Mouse (Mus musculus) ovary, postnatal 14 days (tissue): Measurements from ENCODE around the gene Gpr61.
A peak's percentile ranks its signal among the peaks of the same experiment; 100 is the strongest.

Experiments used
- DNase-seq: peaks from one replicate; pipeline ENCODE4 v3.0.0; 2022; ENCODE audit warnings: low spot score

The Gpr61 gene

DNA sequence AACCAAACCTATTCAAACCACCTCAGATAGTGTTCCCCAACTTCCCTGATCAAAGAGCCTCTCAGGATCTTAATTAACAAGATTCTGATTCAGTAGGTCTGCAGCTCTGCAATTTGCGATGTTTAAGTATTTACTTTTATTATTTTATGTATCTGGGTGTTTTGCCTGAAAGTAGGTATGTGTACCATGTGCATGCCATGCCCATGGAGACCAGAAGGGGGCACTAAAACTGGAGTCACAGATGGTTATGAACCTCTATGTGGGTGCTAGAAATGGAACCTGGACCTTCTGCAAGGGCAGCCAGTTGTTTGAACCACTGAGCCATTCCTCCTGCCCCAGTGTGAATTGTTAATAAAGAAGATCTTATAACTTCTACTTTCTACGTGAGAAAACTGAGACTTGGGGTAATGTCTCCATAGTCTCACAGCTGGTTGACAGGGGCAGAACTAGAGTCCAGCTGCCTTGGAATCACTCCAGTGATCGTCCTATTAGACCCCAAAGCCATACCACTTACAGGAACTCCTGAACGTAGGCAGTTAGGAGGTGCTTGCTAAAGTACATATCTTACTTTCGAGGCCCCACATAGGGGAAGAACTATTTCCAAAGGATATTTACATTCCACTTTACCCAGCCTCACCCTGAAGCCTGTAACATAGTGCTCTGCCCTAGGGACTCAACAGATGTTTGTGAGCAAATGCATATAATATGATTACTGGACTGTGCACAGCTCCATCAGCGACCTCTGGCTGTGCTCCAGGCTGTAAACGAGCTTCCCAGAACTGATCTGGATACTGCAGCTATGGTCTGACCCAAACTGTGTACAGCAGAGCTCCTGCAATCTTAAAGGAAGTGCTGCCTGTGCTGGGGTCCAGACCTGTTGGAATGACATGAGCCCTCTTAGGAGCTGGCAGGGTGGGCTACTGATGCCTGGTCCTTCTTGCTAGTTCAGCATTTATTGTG is 24.4 kb upstream of the Gpr61 start:
- no peak for DNase-seq

- DNase-seq = no peak
Observed at GRCm38 (mm10) chr3:108174672-108175531, 20.2 kb upstream of the Gpr61 start.

DNA sequence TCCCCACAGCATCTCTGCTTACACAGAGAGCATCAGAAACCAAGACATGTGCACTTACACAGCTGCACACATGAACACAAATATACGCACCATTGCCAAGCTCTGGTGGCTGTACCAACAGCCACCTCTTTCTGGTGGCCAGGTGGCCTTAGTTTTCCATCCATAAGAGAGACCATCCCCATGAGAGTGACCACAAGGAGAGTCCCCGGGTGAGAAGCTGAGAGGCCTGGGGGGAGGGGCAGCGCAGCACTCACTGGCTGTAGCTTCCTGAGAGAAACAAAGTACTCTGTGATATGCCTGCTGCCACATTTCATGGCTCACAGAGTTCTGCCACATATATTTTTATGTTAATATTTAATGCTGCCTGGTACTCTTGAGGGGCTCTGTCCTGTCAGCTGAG is 14.5 kb upstream of the Gpr61 start:
- no peak for DNase-seq

GRCm38 (mm10) chr3:108167499-108167898 is 12.8 kb upstream of the Gpr61 start:
- DNase-seq = no peak

- no peak for DNase-seq
Observed at GRCm38 (mm10) chr3:108166486-108167211, 12.0 kb upstream of the Gpr61 start.

- DNase-seq = no peak
Observed at GRCm38 (mm10) chr3:108165532-108166315, 11.0 kb upstream of the Gpr61 start.

DNA sequence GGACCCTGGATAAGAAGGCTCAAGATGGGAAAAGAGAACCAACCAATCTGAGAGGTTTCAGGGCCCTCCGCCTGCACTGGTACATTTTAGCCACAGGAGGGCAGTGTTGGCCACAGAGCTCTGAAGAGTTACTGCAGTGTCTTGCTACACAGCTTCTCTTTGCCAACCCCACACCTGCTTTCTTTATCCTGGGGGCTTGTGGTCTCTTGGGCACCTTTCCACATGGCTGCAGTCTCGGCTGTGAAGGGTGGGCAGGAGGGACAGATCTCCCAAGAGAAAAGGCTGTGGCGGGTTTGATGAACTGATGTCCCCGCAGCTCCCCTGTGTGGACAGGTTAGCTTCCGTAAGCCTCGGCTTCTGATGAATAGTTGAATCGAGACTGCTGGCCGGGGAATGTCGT is 10.1 kb upstream of the Gpr61 start:
- DNase-seq = peak; percentile 83

GRCm38 (mm10) chr3:108164091-108164490 is 9.4 kb upstream of the Gpr61 start:
- DNase-seq = no peak

DNA sequence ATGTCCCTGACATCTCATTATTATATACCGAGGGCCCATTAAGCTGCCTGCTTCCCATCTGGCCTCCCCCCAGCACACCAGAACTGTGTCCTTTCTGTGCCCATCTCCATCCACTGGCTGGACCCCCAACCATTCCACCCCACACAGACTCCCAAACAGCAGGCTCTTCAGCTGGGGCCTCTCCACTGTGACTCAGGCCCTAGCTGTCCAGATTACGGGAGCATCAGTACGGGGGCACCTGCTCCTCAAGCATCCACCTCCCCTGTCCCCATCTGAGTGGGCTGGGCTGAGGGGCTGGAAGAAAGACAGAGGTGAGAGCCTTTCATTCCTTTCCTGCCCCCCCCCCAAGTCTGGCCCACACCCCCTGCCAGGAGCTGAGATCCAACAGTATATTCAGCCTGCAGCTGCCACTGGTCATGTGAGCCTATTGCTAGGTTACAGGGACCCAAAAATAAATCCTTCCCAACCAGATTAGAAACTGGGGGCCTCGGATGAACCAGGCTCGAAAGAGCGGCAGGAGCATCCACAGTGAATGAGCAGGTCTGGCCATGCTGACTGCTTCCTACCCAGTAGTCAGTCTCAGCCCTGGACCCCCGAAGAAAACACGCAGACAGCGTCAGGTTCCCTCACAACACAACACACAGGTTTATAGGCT is 3.8 kb upstream of the Gpr61 start:
- DNase-seq = no peak

- DNase-seq = no peak
Observed at GRCm38 (mm10) chr3:108152290-108152689, 2.4 kb downstream of the Gpr61 start.

GRCm38 (mm10) chr3:108147386-108148235 is 7.1 kb downstream of the Gpr61 start:
- peak; percentile 86 for DNase-seq

DNA sequence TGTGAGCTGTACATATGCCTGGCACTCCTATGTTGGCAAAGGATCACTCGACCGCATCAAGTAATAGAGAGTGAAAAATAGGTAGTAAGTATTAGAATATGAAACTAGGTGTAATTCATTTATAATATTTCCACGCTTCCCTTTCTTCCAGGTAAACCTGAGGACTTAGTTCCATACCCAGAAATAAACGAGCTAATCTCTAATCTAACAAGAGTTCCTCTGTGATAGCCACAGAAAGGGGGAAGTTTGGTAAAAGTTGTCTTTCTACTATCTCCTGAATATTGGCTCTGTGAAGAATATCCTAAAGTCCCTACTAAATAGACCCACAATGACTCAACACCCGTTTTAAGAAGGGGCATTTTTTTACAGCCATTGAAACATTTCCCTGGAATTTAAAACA is 8.0 kb downstream of the Gpr61 start:
- DNase-seq = no peak

GRCm38 (mm10) chr3:108145534-108146445 is 8.9 kb downstream of the Gpr61 start, which contains the start of gene Gnai3:
Gene Gnai3 (minus strand): TSS chr3:108146146.
- peak; percentile 83 for DNase-seq

DNA sequence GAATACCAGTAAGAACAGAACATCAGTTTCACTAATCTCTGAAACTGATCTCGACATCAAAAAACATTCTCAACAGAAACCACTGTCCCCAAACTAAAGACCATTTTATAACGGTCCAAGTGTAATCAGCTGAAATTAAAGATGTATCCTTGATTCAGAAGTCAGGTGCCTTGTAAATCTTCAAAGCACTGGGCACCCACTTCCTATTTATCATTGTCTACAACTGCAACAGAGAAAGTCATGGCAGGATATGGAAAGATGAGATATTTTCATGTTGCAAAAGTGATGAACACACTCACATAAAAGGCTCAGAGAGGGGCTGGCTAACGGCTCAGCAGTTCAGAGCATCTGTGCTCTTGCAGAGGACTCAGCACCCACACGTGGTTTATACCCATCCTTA is 13.9 kb downstream of the Gpr61 start:
- DNase-seq = no peak

GRCm38 (mm10) chr3:108139113-108139512 is 15.6 kb downstream of the Gpr61 start:
- DNase-seq = no peak

DNA sequence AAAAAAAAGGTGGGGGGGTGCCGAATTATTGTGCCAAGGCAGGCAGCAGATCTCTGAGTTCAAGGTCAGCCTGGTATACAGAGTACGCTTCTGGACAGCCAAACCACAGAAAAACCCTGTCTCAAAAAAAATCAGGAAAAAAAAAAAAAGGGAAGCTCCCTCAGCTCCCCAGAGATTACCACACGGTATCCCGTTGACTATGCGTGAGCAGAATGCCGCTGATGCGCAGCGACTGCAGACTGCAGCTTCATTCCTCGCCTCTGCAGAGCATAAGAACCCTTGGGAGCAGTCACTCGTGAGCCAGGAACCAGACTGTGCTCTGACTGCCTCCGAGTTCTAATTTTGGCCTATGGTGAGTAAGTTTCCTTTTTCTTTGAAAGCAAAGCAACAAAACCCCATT is 20.0 kb downstream of the Gpr61 start:
- DNase-seq = no peak

GRCm38 (mm10) chr3:108132484-108132883 is 22.2 kb downstream of the Gpr61 start:
- no peak for DNase-seq

- no peak for DNase-seq
Observed at GRCm38 (mm10) chr3:108131821-108132220, 22.9 kb downstream of the Gpr61 start.

- no peak for DNase-seq
Observed at GRCm38 (mm10) chr3:108131216-108131615, 23.5 kb downstream of the Gpr61 start.
